Mouse (Mus musculus) embryonic fibroblast, embryonic 13.5 days (primary cell): Measurements from ENCODE around the gene BC051019. TPM values are rescaled to one million over a fixed set of nuclear protein-coding genes. Genes with fewer than 3 reads are reported as not detected.

Experiments used
- H3K27ac ChIP-seq: 2 replicates; pipeline ENCODE4 v1.5.1; 2012; ENCODE audit warnings: low read length, control low read depth, inconsistent platforms; ENCODE audit not compliant: insufficient read depth
- H3K4me1 ChIP-seq: 2 replicates; pipeline ENCODE4 v1.6.1; 2011; ENCODE audit warnings: low read length; ENCODE audit not compliant: control insufficient read depth, insufficient read depth
- H3K4me3 ChIP-seq: 2 replicates; pipeline ENCODE4 v1.5.1; 2011; ENCODE audit warnings: mild to moderate bottlenecking, control low read depth, low read length; ENCODE audit not compliant: insufficient read depth
- CTCF ChIP-seq: IDR thresholded peaks from 2 replicates; pipeline ENCODE4 v1.5.1; 2011; ENCODE audit warnings: mild to moderate bottlenecking, control low read depth, low read length, moderate library complexity, borderline replicate concordance; ENCODE audit not compliant: insufficient read depth
- POLR2A ChIP-seq: IDR thresholded peaks from 2 replicates; pipeline ENCODE4 v1.6.1; 2011; ENCODE audit warnings: low read depth, mild to moderate bottlenecking, control low read depth, low read length, moderate library complexity
- polyA plus RNA-seq: library from polyadenylated mRNA; stranded (reverse); fragments of >200 nt; gene quantifications from 2 replicates; pipeline ENCODE4 v1.2.4, GENCODE M21; 2011; ENCODE audit warnings: low read depth; ENCODE audit not compliant: missing spikeins, insufficient read length

BC051019 gene
- polyA plus RNA-seq, 1 experiment, result not detected

- TF ChIP-seq CTCF (no peak), POLR2A (no peak)
- H3K27ac ChIP-seq, result no peak overlapping the region
- H3K4me1 ChIP-seq, result peaks cover 15% of the 10 kb centered on the region
- H3K4me3 ChIP-seq, result no peak overlapping the region
Measured at GRCm38 (mm10) chr7:109710069-109710468, 13.6 kb downstream of the BC051019 start.

DNA sequence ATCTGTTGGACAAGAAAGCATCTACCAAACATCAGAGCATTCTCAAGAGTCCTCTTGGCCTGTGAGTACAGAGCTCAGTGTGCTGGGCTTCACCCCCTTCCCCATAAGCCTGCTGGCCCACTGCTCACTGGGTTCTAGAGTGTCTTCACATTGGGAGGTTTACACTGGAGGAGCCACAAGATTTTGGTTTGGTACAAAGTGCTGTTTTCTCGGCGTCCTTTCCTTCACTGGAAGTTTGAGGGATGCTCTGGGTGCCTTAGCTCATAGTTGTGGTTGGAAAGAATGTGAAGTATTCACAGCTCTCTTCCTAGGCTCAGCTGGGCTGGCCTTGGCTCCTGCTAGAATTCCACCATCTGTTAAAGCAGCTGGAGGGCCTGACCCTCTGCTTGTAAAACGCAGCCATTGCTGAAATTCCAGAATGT is 14.7 kb downstream of the BC051019 start:
- peak overlapping the region; percentile 80 for H3K27ac ChIP-seq
- H3K4me1 ChIP-seq, result peaks cover 15% of the 10 kb centered on the region
- TF ChIP-seq POLR2A (no peak), CTCF (no peak)
- H3K4me3 ChIP-seq, result no peak overlapping the region

DNA sequence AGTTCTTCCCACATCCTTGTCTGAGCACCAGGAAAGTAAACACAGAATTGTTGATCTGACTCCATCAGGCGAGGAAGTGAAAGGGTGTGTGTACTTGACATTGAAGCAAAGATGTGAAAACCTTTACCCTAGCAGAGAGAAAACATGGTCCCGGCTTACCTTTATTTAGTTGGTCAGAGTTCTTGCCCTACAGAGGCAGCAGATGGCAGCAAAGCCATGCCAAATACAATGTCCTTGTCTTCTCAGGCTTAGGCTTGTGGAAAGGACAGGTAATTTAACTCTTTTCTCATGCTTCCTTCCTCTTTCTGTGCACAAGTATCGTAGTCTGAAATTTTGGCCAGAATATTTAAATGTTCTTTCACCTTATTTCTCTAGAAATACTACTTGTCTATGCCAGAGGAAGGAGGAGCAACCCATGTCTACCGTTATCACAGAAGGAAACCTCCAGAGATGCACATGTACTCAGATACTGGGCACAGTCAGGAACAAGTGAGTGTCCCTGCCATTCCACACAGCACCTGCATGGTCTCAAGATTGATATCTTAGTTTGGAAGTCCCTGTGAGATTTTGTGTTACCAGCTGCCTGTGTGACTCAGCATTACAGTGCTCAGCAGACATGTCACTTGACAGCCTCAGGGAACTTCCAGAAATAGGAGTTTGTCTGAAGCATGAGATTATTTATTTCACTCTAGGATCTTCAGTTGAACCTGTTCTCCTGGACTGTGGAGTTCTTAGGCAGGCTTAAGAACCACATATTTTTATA is 16.4 kb downstream of the BC051019 start:
- Histone ChIP-seq H3K4me3 (no peak overlapping the region), H3K27ac (no peak overlapping the region), H3K4me1 (peaks cover 15% of the 10 kb centered on the region)
- TF ChIP-seq POLR2A (no peak), CTCF (peak; percentile 31; the same call in 1 of the 2 replicates)

DNA sequence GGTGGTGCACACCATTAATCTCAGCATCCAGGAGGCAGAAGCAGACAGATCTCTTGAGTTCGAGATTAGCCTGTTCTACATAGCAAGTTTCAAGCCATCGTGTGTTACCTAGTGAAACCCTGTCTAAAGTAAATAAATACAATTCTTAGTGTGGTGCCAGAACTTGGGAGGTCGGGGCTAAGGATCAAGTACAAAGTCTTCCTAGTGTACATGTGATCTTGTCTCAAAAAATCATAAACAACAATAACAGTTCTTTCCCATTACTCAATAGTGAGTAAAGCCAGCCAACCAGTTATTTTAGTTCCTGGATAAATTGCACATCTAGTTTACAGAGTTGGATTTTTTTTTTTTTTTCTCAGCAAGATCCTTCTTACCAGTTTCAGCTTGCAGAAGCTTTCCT is 19.2 kb downstream of the BC051019 start:
- H3K27ac ChIP-seq, result no peak overlapping the region
- H3K4me1 ChIP-seq, result peaks cover 14% of the 10 kb centered on the region
- no peak for TF ChIP-seq CTCF
- H3K4me3 ChIP-seq, result peak overlapping the region; percentile 54

- TF ChIP-seq POLR2A (no peak), CTCF (no peak)
- H3K27ac ChIP-seq, result no peak overlapping the region
- H3K4me3 ChIP-seq, result peak overlapping the region; percentile 54
- peaks cover 13% of the 10 kb centered on the region for H3K4me1 ChIP-seq
Measured at GRCm38 (mm10) chr7:109704016-109704377, 19.7 kb downstream of the BC051019 start.

GRCm38 (mm10) chr7:109703190-109704015 is 20.2 kb downstream of the BC051019 start, which contains the start of the genes St5 and Akip1:
St5 (minus strand) TSS chr7:109703605.
Akip1 (plus strand) TSS chr7:109703690.
- Histone ChIP-seq H3K4me1 (peaks cover 9% of the 10 kb centered on the region), H3K4me3 (peak within 1 kb of the TSS; percentile 54), H3K27ac (no peak within 1 kb of the TSS)
- TF ChIP-seq POLR2A, result peak; percentile 83
- TF ChIP-seq CTCF, result no peak

DNA sequence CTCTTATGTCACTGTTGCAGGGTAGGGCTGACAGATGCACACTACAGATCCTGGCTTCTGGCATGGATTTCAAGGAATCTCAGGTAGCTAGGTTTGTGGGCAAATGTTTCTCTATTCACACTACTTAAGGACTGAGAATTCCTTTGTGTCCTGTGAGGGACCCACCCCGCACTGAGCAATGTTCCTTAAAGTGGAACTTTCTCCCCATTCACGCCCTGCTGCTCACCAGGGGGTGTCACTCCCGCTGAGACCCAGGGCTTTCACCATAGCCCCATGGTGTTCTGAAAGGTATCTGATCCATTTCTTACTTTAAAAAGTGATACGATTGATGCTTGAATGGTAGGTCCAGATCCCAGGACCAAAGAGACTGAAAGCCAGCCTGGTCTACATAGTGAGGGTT is 20.9 kb downstream of the BC051019 start:
- TF ChIP-seq POLR2A (no peak), CTCF (no peak)
- Histone ChIP-seq H3K4me3 (no peak overlapping the region), H3K4me1 (peaks cover 6% of the 10 kb centered on the region), H3K27ac (no peak overlapping the region)

DNA sequence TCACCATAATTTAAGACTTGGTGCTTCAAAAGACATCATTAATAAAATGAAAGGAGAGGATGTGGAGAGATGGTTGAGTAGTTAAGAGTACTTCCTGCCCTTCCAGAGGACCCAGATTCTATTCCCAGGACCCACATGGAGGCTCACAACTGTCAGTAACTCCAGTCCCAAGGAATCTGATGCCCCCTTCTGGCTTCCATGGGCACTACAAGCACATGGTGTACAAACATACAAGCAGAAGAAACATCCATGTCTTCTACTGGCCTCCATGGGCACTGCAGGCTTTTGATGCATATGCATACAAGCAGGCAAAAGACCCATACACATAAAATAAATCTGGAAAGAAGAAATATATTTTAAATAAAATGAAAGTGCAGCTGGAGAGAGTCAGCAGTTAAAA is 23.4 kb downstream of the BC051019 start:
- no peak overlapping the region for H3K27ac ChIP-seq
- TF ChIP-seq POLR2A (no peak), CTCF (no peak)
- H3K4me1 ChIP-seq, result no peaks in the 10 kb centered on the region; the same call in 1 of the 2 replicates
- H3K4me3 ChIP-seq, result no peak overlapping the region

DNA sequence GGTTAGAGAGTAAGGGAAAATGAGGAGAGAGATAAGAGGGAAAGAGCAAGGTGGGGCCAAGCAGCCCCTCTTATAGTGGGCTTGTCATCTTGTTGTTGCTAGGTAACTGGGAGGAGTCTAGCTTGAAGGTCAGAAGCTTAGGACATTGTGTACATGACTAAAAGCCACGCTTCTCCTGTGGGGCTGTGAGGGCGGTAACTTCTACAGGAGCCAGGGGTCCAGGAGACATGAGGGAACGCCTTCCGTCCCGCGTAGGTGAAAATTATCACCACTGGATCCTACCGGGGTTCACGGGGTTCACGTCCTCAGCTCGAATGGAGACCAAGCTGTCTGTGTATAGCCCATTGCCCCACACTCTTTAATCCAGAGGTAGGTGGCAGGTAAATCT is 28.3 kb downstream of the BC051019 start:
- no peaks in the 10 kb centered on the region for H3K4me1 ChIP-seq
- H3K27ac ChIP-seq, result no peak overlapping the region
- no peak for TF ChIP-seq POLR2A
- no peak for TF ChIP-seq CTCF
- no peak overlapping the region for H3K4me3 ChIP-seq

DNA sequence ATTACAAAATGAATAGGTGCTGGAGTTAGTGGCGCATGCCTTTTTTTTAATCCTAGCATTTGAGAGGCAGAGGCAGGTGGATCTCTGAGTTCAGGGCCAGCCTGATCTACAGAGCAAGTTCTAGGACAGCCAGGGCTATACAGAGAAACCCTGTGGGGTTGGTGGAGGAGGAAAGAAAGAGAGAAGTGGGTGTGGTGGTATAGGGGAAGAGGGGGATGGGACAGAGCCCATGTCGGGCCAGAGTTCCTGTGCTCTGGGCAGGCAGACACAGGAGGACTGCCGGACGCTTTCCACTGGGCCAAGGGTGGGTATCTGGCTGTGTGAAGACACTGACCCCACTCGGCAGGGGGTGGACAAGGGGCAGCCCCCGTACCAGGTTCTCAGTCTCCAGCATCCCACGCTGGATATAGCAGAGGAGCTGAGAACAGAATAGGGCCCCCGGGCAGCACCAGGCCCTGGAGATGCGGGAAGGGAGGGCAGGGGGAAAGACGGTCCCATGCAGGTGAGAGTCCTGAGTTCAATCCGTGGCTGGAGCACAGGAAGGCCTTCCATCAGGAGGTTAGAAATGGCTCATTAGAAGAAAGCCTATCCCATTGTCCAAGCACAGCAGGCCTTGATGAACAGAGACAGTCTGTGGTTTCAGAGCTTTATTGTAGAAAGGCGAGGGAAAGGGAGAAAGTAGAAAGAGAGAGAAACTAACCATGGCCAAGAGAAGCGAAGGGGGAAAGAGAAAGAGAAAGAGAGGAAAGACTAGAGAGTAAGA is 28.9 kb downstream of the BC051019 start:
- Histone ChIP-seq H3K27ac (no peak overlapping the region), H3K4me1 (no peaks in the 10 kb centered on the region), H3K4me3 (no peak overlapping the region)
- no peak for TF ChIP-seq POLR2A
- TF ChIP-seq CTCF, result no peak
